Mouse (Mus musculus): ENCODE data around the gene Tgfb1.
A peak's percentile ranks its signal among the peaks of the same experiment; 100 is the strongest.

The Tgfb1 gene

GRCm38 (mm10) chr7:25675405-25675804, 11.4 kb upstream of the Tgfb1 start:
- DNase-seq (ENCODE audit: low read depth, low spot score): no peak

- DNase-seq (ENCODE audit: low read depth, low spot score): no peak
Measured at GRCm38 (mm10) chr7:25676085-25676781, 10.6 kb upstream of the Tgfb1 start.

GRCm38 (mm10) chr7:25677013-25677412, 9.8 kb upstream of the Tgfb1 start:
- DNase-seq (ENCODE audit: low read depth, low spot score): no peak

GRCm38 (mm10) chr7:25679971-25680370, 6.8 kb upstream of the Tgfb1 start:
- DNase-seq (ENCODE audit: low read depth, low spot score): no peak

GRCm38 (mm10) chr7:25680514-25681258, 6.1 kb upstream of the Tgfb1 start, which contains the start of gene B9d2:
Gene B9d2, plus strand, starts transcription at chr7:25680780.
- DNase-seq (ENCODE audit: low read depth, low spot score): peak; percentile 98

- DNase-seq (ENCODE audit: low read depth, low spot score): peak; percentile 75
Measured at GRCm38 (mm10) chr7:25681341-25682231, 5.2 kb upstream of the Tgfb1 start.

GRCm38 (mm10) chr7:25683474-25684180, 3.2 kb upstream of the Tgfb1 start:
- DNase-seq (ENCODE audit: low read depth, low spot score): peak; percentile 80

GRCm38 (mm10) chr7:25684659-25685058, 2.1 kb upstream of the Tgfb1 start:
- no peak for DNase-seq (ENCODE audit: low read depth, low spot score)

GRCm38 (mm10) chr7:25685926-25686470, 804 bp upstream of the Tgfb1 start:
- DNase-seq (ENCODE audit: low read depth, low spot score): no peak

GRCm38 (mm10) chr7:25687811-25688401, 1.1 kb downstream of the Tgfb1 start:
- DNase-seq (ENCODE audit: low read depth, low spot score): peak; percentile 64

GRCm38 (mm10) chr7:25688810-25689586, 2.2 kb downstream of the Tgfb1 start:
- DNase-seq (ENCODE audit: low read depth, low spot score): peak; percentile 94

- peak; percentile 88 for DNase-seq (ENCODE audit: low read depth, low spot score)
Measured at GRCm38 (mm10) chr7:25689603-25690021, 2.8 kb downstream of the Tgfb1 start.

GRCm38 (mm10) chr7:25690051-25690450, 3.2 kb downstream of the Tgfb1 start:
- DNase-seq (ENCODE audit: low read depth, low spot score): no peak

- DNase-seq (ENCODE audit: low read depth, low spot score): no peak
Measured at GRCm38 (mm10) chr7:25694104-25694503, 7.3 kb downstream of the Tgfb1 start.

GRCm38 (mm10) chr7:25699851-25700250, 13.0 kb downstream of the Tgfb1 start:
- no peak for DNase-seq (ENCODE audit: low read depth, low spot score)

- DNase-seq (ENCODE audit: low read depth, low spot score): no peak
Measured at GRCm38 (mm10) chr7:25700732-25701131, 13.9 kb downstream of the Tgfb1 start.

- no peak for DNase-seq (ENCODE audit: low read depth, low spot score)
Measured at GRCm38 (mm10) chr7:25702350-25702749, 15.5 kb downstream of the Tgfb1 start.

GRCm38 (mm10) chr7:25703793-25704494, 17.1 kb downstream of the Tgfb1 start:
- no peak for DNase-seq (ENCODE audit: low read depth, low spot score)

- no peak for DNase-seq (ENCODE audit: low read depth, low spot score)
Measured at GRCm38 (mm10) chr7:25704716-25705364, 18.0 kb downstream of the Tgfb1 start.
